Mouse (Mus musculus) kidney, postnatal 36 days (tissue): Measurements from ENCODE around the gene Spdye4a.

ENCODE experiments used
- DNase-seq, 2 experiments: peaks; one replicate each; pipeline ENCODE4 v3.0.0; 2021 to 2022; ENCODE audit warnings: mixed read lengths in 2 of 2

Spdye4a gene

DNA sequence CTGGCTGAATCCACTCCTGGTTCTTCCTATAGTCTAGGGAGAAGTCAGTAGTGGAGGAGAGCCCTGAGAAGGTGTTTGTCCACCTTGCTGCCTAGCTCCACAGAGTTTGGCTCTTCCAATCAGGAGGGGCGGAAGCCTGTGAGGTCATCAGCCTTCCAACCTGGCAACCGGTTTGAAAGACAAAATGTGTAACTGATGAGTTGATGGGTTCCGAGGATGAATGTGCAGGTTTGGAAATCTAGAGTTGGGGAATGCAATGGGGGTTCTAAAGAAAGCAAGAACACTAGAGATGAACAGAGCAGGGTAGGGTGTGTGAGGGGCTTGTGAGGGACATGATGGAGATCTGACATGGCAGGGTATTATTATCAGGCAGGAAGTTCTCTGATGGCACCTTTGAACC is at the start of gene Spdye4a:
Gene Spdye4a, minus strand, starts transcription at position 101 of the 400 bp plus-strand sequence.
- DNase-seq = no peak

GRCm38 (mm10) chr5:143275761-143276160 is 49.1 kb upstream of the Spdye4a start:
- no peak for DNase-seq

- no peak for DNase-seq
These were observed 46.0 kb upstream of the Spdye4a start for GRCm38 (mm10) chr5:143272540-143273330.

- no peak for DNase-seq
These were observed 45.4 kb upstream of the Spdye4a start for GRCm38 (mm10) chr5:143272108-143272507.

- DNase-seq = no peak
These were observed 45.0 kb upstream of the Spdye4a start for GRCm38 (mm10) chr5:143271642-143272041.

DNA sequence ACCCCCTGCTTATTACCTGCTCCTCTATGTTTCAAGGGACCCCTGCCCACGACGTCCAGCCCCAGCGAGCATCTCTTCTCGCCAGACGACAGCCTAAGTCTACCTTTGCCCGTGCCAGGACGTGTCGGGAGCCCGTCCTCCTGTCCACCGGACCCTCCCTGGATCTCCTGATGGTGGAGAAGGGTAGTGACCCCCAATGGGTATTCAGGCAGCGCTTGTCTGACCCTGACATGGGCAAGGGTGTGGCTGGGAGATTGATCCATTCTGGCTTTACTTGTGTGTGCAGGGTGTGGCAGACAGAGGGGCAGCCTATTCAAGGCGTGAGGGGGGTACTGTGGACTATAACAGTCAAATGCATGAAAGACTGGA is 43.4 kb upstream of the Spdye4a start:
- DNase-seq = no peak

- peak; percentile 67 to 87 for DNase-seq
These were observed 42.9 kb upstream of the Spdye4a start, which contains the start of gene Zfp316 for GRCm38 (mm10) chr5:143269363-143270150. TSS of gene Zfp316 (minus strand) at chr5:143270022.

DNA sequence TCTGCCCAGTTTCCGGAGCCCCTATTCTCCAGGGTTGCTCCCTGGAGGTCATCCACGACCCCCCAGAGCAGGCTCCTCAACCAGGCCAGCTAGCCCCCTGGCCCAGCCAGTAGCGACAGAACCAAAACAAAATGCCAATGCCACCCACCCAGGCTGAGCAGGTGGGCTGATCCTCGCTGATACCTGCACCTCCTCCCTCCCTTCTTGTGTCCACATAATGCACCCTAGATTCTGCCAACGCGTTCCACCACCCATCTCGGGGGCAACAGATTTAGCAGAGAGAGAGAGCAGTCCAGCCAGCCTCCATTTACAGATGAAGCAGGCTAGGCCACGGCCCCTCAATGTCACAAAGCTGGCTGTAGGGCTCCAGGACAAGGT is 42.3 kb upstream of the Spdye4a start:
- DNase-seq = no peak

DNA sequence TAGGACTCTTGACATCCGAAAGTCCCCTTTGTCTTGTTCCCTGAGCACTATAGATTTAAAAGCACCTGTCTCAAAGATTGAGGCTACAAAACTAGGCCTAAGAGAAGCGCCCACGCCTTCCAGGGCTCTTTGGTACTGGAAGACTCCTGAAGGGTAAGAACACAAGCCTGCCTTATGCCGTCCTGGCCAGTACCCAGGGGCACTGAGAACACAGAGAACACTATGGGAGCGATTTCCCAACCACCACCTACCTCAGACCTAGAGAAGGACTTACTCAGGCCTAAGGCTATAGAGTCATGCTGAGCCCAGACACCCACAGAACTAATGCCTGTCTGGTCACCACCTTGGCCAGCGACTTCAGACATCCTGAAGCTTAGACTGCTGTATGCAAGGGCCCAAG is 40.1 kb upstream of the Spdye4a start:
- DNase-seq = no peak

- DNase-seq = no peak
These were observed 38.7 kb upstream of the Spdye4a start for GRCm38 (mm10) chr5:143265409-143265808.

GRCm38 (mm10) chr5:143264689-143265088 is 38.0 kb upstream of the Spdye4a start:
- DNase-seq = peak in 1 of 2 experiments; percentile 8

DNA sequence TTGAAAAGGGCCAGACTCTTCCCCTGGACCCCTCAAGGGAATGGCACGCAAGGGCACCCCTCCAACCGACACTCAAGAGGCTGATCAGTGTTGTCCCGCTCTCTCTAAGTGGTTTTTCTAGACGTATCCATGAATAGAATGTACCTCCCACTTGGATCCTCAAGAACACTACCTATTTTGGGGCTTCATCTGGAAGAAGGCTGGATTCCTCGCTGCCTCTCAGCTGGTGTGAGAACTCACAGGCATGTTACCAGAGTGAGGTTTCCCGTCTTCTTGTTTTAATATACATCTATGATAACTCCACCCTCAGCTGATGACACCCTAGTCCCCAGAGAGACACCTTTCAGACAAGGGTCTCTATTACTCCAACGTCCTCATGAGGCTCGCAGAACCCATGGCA is 34.9 kb upstream of the Spdye4a start:
- no peak for DNase-seq

DNA sequence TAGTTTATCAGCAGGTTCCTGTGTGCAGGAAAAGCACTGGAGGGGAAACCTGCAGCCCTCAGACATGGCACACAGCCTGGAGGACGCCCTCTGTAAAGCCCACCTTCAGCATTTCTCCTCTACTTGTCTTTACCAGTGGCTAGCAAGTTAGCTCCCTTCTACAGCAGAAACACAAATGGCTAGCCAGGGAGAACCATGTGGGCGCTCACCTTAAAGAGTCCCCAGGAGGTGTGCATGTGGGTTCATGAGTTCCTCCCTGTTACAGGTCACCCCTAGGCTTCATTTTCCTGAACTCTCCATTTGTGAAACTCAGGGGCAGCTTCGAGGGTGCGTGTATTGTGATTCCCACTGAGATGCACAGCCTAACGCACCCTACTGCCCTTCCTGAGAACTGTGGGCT is 29.1 kb upstream of the Spdye4a start:
- DNase-seq = no peak

DNA sequence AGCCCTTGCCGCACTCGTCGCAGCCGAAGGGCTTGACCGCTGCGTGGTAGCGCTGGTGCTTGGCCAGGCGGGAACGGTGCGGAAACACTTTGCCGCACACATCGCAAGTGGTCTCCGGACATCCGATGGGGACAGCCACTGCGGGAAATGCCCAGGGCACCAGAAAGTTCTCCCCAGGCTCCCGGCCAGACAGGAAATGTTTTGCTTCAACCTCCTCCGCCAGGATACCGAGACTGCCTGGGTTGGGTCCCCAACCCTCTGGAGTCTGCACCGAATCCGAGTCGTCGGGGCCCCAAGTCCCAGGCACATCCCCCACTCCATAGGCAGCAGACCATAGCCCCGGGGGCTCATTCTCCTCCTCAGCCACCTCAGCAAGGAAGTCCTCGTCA is 28.4 kb upstream of the Spdye4a start:
- DNase-seq = peak in 1 of 2 experiments; percentile 9

- DNase-seq = peak in 1 of 2 experiments; percentile 11
These were observed 27.9 kb upstream of the Spdye4a start for GRCm38 (mm10) chr5:143254487-143255130.

DNA sequence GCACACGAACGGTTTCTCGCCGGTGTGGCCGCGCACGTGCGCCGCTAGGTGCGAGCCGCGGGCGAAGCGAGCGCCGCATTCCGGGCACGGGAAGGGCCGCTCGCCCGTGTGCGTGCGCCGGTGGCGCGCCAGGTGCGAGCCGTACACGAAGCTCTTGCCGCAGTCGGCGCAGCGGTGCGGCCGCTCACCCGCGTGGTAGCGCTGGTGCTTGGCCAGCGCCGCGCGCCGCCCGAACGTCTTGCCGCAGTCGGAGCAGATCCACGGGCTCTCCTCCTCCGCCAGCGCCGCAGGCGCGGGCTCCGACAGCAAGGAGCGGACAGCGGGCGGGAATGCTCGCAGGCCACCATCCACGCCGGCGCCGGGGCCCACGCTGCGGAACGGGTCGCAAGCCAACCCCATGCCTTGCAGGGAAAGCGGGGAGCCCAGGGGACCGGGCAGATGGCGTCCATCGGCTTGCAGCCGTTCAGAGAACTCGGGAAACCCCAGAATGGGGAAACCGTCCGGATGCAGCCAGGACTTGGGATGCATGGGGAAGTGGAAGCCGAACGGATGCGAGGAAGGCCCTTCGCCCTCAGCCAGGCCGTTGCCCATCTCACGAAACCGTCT is 27.3 kb upstream of the Spdye4a start:
- peak in 1 of 2 experiments; percentile 9 for DNase-seq

GRCm38 (mm10) chr5:143253186-143253880 is 26.6 kb upstream of the Spdye4a start:
- DNase-seq = peak in 1 of 2 experiments; percentile 24

DNA sequence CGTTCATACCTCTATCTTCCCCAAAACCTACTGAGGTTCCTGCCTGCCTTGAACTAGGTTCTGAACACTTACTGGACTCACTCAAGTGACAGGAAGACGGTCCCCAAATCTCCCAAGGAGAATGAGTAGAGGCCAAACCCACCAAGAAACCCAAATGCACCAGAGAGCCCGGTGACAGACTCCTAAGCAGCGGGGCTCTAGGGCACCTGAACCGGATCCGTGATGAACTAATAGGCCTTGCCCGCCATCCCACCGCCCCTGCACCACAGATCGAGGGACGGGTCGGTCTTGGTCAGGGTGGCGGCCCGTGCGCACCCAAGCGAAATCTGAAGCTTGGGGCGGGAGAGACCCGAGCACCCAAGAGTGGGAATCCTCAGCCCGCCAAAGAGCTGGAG is 26.1 kb upstream of the Spdye4a start:
- DNase-seq = peak in 1 of 2 experiments; percentile 6

GRCm38 (mm10) chr5:143252039-143252438 is 25.3 kb upstream of the Spdye4a start:
- DNase-seq = no peak

DNA sequence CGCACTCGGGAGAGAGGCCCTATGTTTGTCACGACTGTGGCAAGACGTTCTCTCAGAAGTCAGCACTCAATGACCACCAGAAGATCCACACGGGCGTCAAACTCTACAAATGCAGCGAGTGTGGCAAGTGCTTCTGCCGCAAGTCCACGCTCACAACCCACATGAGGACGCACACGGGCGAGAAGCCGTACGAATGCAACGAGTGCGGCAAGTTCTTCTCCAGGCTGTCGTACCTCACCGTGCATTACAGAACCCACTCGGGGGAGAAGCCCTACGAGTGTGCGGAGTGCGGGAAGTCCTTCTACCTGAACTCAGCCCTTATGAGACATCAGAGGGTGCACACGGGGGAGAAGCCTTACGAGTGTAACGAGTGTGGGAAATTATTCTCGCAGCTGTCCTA is 18.2 kb upstream of the Spdye4a start:
- no peak for DNase-seq

GRCm38 (mm10) chr5:143236036-143236435 is 9.3 kb upstream of the Spdye4a start:
- DNase-seq = no peak

- DNase-seq = peak; percentile 95 to 97
These were observed 8.5 kb upstream of the Spdye4a start, which contains the start of gene Zfp12 for GRCm38 (mm10) chr5:143235028-143235693. TSS of gene Zfp12 (plus strand) at chr5:143235163.
